Mouse (Mus musculus) urinary bladder, postnatal 36 days (tissue): ENCODE data around the gene Slc25a19.

ENCODE experiments used
- DNase-seq, 2 experiments: peaks; one replicate each; pipeline ENCODE4 v3.0.0; 2022; ENCODE audit warnings: low spot score in 2 of 2, mixed read lengths in 1 of 2

The Slc25a19 gene

GRCm38 (mm10) chr11:115640978-115641663 lies 13.0 kb upstream of the Slc25a19 start:
- DNase-seq: no peak

- no peak for DNase-seq
These were observed 12.3 kb upstream of the Slc25a19 start for GRCm38 (mm10) chr11:115640311-115640828.

- no peak for DNase-seq
These were observed 11.4 kb upstream of the Slc25a19 start for GRCm38 (mm10) chr11:115639540-115639939.

- DNase-seq: no peak
These were observed 10.7 kb upstream of the Slc25a19 start for GRCm38 (mm10) chr11:115638498-115639409.

GRCm38 (mm10) chr11:115636960-115637359 lies 8.9 kb upstream of the Slc25a19 start:
- DNase-seq: no peak

- no peak for DNase-seq
These were observed 7.4 kb upstream of the Slc25a19 start for GRCm38 (mm10) chr11:115635484-115635883.

GRCm38 (mm10) chr11:115635041-115635440 lies 6.9 kb upstream of the Slc25a19 start:
- no peak for DNase-seq

GRCm38 (mm10) chr11:115634109-115634508 lies 6.0 kb upstream of the Slc25a19 start:
- DNase-seq: no peak

- no peak for DNase-seq
These were observed 4.8 kb upstream of the Slc25a19 start for GRCm38 (mm10) chr11:115632862-115633261.

- DNase-seq: no peak
These were observed 4.2 kb upstream of the Slc25a19 start for GRCm38 (mm10) chr11:115632247-115632646.

- no peak for DNase-seq
These were observed 3.4 kb upstream of the Slc25a19 start for GRCm38 (mm10) chr11:115631505-115631890.

- peak in 1 of 2 experiments; percentile 51 for DNase-seq
These were observed 2.7 kb upstream of the Slc25a19 start for GRCm38 (mm10) chr11:115630532-115631504.

GRCm38 (mm10) chr11:115629734-115630531 lies 1.8 kb upstream of the Slc25a19 start:
- no peak for DNase-seq

- no peak for DNase-seq
These were observed 488 bp upstream of the Slc25a19 start for GRCm38 (mm10) chr11:115628465-115629101.

GRCm38 (mm10) chr11:115626824-115627616 lies 1.1 kb downstream of the Slc25a19 start:
- no peak for DNase-seq

GRCm38 (mm10) chr11:115625877-115626276 lies 2.2 kb downstream of the Slc25a19 start:
- peak in 1 of 2 experiments; percentile 52 for DNase-seq

GRCm38 (mm10) chr11:115623487-115624070 lies 4.5 kb downstream of the Slc25a19 start:
- no peak for DNase-seq

- DNase-seq: no peak
These were observed 8.1 kb downstream of the Slc25a19 start for GRCm38 (mm10) chr11:115619949-115620348.
